Mouse (Mus musculus) MEL-GATA-1-ER (cell line): ENCODE results near the gene Syngr4.
"Not testable (repeated sequence)": the region's sequence is repeated elsewhere in the genome, so short reads cannot be mapped to it uniquely, and the experiment has no call there.

Experiments
- DNase-seq: peaks from one replicate; pipeline ENCODE4 v3.0.0-alpha.2; 2012; ENCODE audit warnings: low read depth; ENCODE audit errors: extremely low read depth

The Syngr4 gene

DNA sequence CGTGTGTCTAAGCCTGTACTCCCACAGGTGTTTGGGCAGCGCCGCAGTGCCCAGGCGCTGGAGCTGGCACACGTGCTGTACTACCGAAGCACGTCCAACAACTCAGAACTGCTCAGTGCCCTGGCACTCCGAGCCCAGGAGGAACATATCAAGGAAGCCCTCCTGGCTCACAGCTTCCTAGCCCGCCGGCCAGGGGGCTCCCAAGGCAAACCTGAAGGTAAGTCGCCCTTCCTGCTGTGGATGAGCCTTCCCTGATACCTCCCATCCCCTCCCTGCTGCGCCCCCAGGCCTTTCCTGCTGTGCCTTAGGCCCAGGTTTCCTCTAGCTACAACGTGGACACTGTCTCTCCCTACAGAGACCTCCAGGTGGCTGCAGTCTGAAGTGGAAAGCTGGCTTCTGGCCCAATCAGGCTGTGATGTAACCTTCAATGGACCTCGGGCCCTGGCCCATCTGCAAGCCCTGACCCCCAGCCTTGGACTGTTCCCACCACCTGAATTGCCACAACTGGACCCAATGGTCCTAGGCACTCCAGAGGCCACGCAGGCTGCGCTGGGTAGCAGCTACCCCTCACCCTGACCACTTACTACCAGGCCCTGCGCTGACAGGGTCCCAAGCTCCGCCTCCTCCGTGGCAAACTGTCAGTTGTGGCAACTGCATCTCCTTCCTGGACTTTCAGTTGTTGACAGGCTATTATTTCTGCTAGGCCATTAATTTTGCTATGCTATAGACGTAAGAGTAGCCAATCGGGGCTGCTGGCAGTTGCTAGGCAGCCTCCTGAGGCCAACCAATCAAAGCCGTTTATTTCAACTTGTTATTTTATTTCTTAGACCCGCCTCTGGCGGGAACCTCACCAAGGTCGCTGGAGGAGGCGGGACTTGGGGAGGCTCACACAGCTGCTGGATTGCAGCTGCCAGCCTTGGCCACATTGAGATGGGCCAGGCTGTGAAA, 19.8 kb upstream of the Syngr4 start:
- DNase-seq = no peak

GRCm38 (mm10) chr7:45915011-45915410, 18.5 kb upstream of the Syngr4 start:
- DNase-seq = no peak

DNA sequence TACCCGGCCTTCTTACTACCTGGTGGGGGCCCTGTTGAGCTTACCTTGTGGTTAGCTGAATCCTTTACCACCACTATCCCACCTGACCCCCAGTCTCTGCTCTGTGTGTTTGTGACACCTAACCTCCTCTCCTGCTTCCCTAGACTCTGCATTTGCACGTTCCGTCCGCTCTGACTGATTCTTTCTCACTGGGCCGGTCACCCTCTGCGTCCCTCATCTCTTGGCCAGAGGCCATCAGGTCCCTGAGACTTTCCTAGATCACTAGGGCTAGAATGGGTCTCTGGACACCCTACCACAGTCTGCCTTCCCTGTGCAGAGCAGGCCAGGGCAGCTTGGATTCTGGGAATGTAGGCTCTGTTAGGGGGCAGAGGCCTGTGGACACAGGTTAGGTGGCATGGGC, 17.6 kb upstream of the Syngr4 start:
- no peak for DNase-seq

- DNase-seq = no peak
Observed at GRCm38 (mm10) chr7:45909145-45909544, 12.6 kb upstream of the Syngr4 start.

DNA sequence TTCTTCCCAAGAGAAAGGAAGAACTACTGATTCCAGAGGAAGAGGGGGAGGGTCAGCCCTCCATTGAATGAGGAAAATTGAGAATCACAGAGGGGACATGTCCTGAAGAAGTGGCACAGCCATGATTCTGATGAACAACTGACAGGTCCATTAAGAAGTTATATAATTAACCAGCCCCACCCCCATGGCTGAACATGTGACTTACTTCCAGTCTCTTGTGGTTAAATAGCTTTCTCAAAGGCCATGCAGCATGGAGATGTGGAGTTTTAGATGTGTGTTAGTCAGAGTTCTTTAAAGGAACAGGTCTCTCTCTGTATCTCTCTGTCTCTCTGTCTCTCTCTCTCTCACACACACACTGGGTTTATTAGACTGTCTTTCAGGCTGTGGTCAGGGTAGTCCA, 11.9 kb upstream of the Syngr4 start:
- DNase-seq = no peak

DNA sequence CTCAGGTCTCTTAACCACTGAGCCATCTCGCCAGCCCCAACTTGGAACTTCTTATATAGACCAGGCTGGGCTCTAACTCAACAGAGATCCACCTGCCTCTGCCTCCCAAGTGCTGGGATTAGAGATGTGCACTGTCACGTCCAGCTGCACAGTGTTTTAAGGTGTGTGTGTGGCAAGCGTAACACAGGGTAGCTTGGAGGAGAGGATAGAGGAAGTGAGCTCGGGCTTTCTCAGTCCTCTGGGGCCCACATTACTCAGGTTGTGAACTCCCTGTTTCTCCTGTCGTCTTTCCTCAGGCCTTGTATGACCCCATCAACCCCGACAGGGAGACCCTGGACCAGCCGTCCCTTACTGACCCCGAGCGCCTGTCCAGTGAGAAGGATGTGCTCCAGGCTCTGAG, 10.1 kb upstream of the Syngr4 start:
- no peak for DNase-seq

- no peak for DNase-seq
Observed at GRCm38 (mm10) chr7:45902481-45903002, 6.0 kb upstream of the Syngr4 start.

- DNase-seq = no peak
Observed at GRCm38 (mm10) chr7:45901562-45901961, 5.0 kb upstream of the Syngr4 start.

DNA sequence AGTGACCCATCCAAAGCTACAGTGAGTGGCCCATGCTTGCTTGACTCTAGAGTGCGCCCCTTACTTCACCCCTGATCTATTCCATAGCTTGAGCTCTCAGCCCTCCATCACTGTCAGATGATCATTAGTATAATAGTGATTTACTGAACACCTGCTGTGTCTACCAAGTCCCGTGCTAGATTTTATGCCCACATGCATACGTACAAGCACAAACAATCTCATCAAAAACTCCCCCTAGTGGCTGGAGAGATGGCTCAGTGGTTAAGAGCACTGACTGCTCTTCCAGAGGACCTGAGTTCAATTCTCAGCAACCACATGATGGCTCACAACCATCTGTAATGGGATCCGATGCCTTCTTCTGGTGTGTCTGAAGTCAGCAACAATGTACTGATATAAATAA, 1.6 kb upstream of the Syngr4 start:
- peak; percentile 46 for DNase-seq

DNA sequence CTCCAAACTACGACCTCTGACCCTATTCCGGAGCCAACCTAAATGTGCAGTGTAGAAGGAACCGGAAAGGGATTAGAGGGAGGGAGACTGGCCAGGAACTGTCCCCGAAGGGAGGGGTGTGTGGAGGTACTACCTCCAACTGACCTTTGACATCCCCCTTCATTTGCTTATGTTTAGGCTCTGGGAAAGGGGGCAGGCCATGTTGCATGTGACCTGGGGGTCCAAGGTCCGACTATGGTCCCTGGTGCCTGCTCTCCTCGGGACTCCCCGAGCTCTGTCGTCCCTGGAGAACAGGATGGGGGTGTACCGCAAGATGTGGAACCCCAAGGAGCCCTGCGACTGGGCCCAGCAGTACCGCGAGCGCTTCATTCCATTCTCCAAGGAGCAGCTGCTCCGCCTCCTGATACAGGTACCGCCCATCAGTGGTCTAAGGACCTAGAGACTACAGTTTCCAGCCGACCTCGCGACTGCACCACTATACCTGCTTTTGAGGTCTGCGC, 794 bp upstream of the Syngr4 start:
- DNase-seq = peak; percentile 64

GRCm38 (mm10) chr7:45895931-45896516, 490 bp downstream of the Syngr4 start:
- no peak for DNase-seq

DNA sequence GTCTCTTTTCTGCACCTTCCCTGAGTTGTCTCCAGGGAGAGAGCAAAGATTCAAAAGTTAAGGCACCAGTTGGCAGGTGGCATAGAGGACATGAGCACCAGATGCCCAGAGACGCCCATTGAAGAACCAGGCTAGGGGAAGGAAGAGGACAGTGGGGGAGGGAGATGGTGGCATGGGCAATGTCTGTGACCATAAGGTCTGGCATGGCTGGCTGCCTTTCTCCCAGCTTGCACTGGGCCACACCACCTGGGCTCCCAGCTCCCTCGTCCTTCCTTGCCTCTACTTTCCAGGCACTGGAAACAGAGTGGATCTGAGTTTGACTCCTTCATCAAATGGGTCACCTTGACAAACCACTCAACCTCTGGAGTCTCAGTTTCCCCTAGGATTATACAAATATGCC, 3.9 kb downstream of the Syngr4 start:
- no peak for DNase-seq

GRCm38 (mm10) chr7:45887246-45887645, 9.3 kb downstream of the Syngr4 start:
- DNase-seq = no peak

DNA sequence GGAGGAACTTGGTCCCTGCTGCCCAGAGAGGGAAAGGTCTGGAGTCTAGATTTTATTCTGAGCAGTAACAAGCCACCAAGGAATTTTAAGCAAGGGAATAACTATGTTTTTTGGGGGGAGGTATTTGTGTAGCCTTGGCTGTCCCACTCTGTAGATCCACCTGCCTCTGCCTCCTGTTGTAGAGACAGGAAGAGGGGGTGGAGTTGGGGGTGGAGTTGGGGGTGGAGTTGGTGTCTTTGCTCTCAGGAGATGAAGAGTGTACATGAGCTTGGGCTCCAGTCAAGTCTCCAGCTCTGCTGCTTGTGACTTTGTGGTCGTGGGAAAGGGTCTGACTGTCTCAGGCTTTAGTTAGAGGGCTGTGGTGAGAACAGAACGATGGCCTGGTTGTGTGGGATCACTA, 15.5 kb downstream of the Syngr4 start:
- no peak for DNase-seq

- no peak for DNase-seq
Observed at GRCm38 (mm10) chr7:45880531-45880930, 16.0 kb downstream of the Syngr4 start.

GRCm38 (mm10) chr7:45878278-45878677, 18.2 kb downstream of the Syngr4 start, which contains the start of gene Grin2d:
Gene Grin2d (minus strand): TSS chr7:45878378.
- DNase-seq = not testable (repeated sequence)

GRCm38 (mm10) chr7:45876895-45877294, 19.6 kb downstream of the Syngr4 start:
- DNase-seq = no peak

DNA sequence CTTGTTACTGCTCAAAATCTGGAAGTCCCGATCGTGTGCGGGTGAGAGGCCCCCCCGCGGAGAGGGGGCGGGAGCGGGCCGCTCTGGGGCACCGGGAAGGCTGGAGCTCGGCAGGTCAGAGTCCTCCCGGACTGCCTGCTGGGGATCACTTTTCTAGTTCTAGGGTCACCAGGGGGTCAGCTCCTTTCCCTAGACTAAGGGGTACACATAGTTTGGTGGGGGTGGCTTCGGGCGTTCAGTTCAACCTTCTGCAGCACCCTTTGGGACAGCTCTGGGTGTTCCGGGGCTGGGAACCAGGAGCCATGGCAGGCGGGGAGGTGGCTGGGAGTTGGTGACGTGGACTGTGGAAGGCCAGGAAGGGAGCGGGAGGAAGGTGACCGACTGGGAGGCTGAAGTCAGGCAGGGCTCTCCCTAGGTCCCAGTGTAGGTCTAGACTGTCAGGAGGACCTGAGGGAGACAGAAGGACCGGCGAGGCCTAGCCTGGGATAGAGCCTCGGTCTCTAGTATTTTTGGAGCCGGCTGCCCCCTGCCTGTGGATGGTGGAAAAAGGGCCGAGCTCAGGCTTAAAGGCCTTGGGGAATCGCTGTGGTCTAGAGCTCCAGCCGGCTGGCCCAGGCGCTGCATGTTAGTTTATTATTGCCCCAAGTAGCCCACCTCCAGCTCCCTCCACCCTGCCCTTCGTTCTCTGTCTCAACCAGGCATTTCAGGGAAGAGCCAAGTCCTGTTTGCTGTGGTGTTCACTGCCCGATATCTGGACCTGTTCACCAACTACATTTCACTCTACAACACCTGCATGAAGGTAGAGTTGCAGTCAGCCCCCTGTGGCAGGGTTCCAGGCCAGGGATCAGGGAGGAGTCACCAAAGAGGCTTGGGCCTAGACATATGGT, 23.2 kb downstream of the Syngr4 start:
- DNase-seq = peak; percentile 10

DNA sequence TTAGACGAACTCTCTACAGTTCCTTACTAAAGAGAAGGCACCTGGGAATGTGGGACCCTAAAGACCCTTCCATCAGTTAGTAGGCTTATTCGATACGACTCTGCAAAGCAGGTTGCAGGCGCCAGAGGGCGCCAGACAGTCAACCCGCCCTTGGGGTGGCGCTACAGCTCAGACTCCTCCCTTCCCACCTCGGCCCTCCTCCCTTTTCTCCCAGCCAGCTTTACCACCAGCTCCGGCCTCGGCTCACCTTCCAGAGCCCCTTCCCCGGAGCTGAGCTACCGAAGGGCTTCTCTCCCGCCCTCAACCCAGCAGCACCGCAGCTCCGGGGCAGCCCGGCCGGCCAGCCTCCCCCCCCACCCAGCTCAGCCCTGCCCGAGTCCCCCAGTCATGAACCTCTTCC, 23.9 kb downstream of the Syngr4 start, which contains the start of gene Kdelr1:
Gene Kdelr1, plus strand, starts transcription at position 149 of the 400 bp plus-strand sequence.
- peak; percentile 61 for DNase-seq

GRCm38 (mm10) chr7:45870282-45871058, 26.0 kb downstream of the Syngr4 start:
- DNase-seq = no peak
